Comparison of ENCODE assay signal across 13 mouse cellular contexts in the genomic region with DNA sequence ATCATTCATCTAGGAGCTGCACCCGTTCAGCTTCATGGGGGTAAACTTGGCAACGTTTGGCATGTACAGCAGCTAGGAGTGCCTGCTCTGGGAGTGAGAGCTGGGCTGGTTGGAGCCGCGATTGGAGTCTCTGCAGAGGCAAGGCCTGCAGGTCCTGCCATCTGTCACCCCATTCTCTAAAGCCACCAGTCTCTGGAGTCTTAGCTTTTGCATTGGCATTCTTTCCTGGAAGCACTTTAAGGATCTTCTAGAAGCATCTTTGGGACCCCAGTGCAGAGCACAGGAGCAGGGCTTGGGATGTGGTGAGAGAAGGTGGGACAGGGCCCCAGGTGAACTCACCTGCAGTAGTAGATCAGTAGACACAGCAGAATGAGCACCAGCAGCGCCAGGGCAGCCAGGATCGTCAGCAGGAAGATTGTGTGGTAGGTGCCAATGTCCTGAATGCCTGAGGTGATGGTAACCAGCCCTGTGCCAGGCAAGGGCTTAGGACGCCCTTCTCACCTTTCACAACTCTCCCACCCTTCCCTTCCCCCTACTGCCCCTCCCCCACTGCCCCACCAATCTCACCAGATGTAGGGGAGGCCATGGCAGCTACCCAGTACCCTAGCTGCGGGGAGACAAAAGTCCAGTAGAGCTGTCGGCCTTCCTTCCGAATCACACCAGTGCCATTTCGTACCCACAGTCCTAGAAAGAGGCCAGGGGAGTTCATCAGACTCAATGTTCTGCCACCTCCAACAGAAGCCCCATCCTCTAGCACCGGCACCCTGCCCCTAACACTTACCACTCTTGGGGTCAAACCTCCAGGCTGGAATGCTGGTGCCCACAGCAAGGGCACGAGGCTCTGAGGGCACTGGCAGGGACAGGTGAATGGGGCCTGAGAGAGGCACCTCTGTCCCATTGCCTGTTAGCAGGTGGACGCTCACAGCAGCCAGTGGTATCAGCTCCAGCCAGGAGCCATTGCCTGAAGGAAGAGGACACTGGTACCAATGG. TPM values are rescaled to one million over a fixed set of nuclear protein-coding genes. Genes with fewer than 3 reads are reported as not detected.
DNase-seq lines count a peak whose midpoint lies in the region; ATAC-seq lines count a peak whose summit lies in the region.
"Had no signal": no experiment of that assay in that cellular context is flagged by ENCODE, and none has a peak within 500 bp of the region (broad histone marks: within the 10 kb centered on the region; RNA-seq: fewer than 3 reads in every experiment).

No protein-coding gene starts in this region.

- no peak for ATAC-seq in heart, embryonic 12.5 days (ENCODE audit: insufficient number of reproducible peaks, low FRiP score)
- no peak for ATAC-seq in midbrain, embryonic 13.5 days
- no peak for ATAC-seq in midbrain, embryonic 14.5 days (ENCODE audit: low FRiP score, low TSS enrichment)
- ATAC-seq in limb, embryonic 13.5 days (ENCODE audit: low FRiP score, low read depth): no peak
- no peak for ATAC-seq in monocyte, adult 5-6 weeks (replicated peaks; ENCODE audit: insufficient number of reproducible peaks, low FRiP score, low TSS enrichment, poor library complexity, severe bottlenecking)
- ATAC-seq: Patski had no signal

- intact Hi-C loops in heart, postnatal 14 days (cut with DNase I): no loop called here

- H3K27me3 ChIP-seq in heart, embryonic 12.5 days (replicated peaks): peaks cover 8% of the 10 kb centered on the region; the same call in 1 of the 2 replicates
- peaks cover 16% of the 10 kb centered on the region for H3K27me3 ChIP-seq in midbrain, embryonic 13.5 days
- no peaks in the 10 kb centered on the region for H3K27me3 ChIP-seq in midbrain, embryonic 14.5 days (ENCODE audit: control insufficient read depth, insufficient read depth, low read length)
- peaks cover 20% of the 10 kb centered on the region for H3K27me3 ChIP-seq in limb, embryonic 13.5 days
- H3K27me3 ChIP-seq: Patski had no signal

- peaks cover 24% of the 10 kb centered on the region for H3K4me1 ChIP-seq in heart, embryonic 12.5 days (replicated peaks)
- H3K4me1 ChIP-seq in midbrain, embryonic 13.5 days (replicated peaks): peaks cover 43% of the 10 kb centered on the region
- peaks cover 21% of the 10 kb centered on the region for H3K4me1 ChIP-seq in midbrain, embryonic 14.5 days (ENCODE audit: control insufficient read depth, insufficient read depth, low read length)
- peaks cover 27% of the 10 kb centered on the region for H3K4me1 ChIP-seq in limb, embryonic 13.5 days

- DNase-seq in heart, postnatal 14 days: no peak
- no peak for DNase-seq in midbrain, embryonic 14.5 days
- DNase-seq in cerebellum, postnatal 25 days: peak; percentile 77 to 81
- DNase-seq in adrenal gland, postnatal 10 days: no peak
- DNase-seq: adrenal gland, adult 8-10 months; kidney, adult 11 months; liver; thymus, postnatal 14 days had no signal

- peak overlapping the region; percentile 93 for H3K4me2 ChIP-seq in heart, embryonic 12.5 days
- H3K4me2 ChIP-seq in midbrain, embryonic 13.5 days (replicated peaks): no peak overlapping the region
- H3K4me2 ChIP-seq in midbrain, embryonic 14.5 days (ENCODE audit: low read length): no peak overlapping the region
- H3K4me2 ChIP-seq in limb, embryonic 13.5 days (replicated peaks): no peak overlapping the region

- no peak overlapping the region for H3K9ac ChIP-seq in heart, embryonic 12.5 days
- 0 out of 2 replicates have a peak overlapping the region, but pooled peaks have one; percentile 56 for H3K9ac ChIP-seq in midbrain, embryonic 13.5 days (replicated peaks)
- H3K9ac ChIP-seq in midbrain, embryonic 14.5 days (replicated peaks; ENCODE audit: low read length): no peak overlapping the region
- H3K9ac ChIP-seq in limb, embryonic 13.5 days: no peak overlapping the region

- peaks cover 71% of the 10 kb centered on the region for H3K36me3 ChIP-seq in heart, embryonic 12.5 days
- H3K36me3 ChIP-seq in midbrain, embryonic 13.5 days: peaks cover 94% of the 10 kb centered on the region
- peaks cover 93% of the 10 kb centered on the region for H3K36me3 ChIP-seq in midbrain, embryonic 14.5 days (ENCODE audit: control insufficient read depth, insufficient read depth, low read length)
- peaks cover 88% of the 10 kb centered on the region for H3K36me3 ChIP-seq in limb, embryonic 13.5 days

- no peak overlapping the region for H3K4me3 ChIP-seq in heart, embryonic 12.5 days
- 0 out of 2 replicates have a peak overlapping the region, but pooled peaks have one; percentile 33 for H3K4me3 ChIP-seq in midbrain, embryonic 13.5 days (replicated peaks)
- no peak overlapping the region for H3K4me3 ChIP-seq in midbrain, embryonic 14.5 days (replicated peaks; ENCODE audit: low read depth, low read length)
- H3K4me3 ChIP-seq in limb, embryonic 13.5 days: peak overlapping the region; percentile 44; the same call in 1 of the 2 replicates

- WGBS in heart, embryonic 12.5 days: 73% methylated on average over 14 of the region's 14 CpGs
- 77% methylated on average over 14 of the region's 14 CpGs for WGBS in midbrain, embryonic 13.5 days
- WGBS in midbrain, embryonic 14.5 days: 83% methylated on average over 14 of the region's 14 CpGs
- 76% methylated on average over 14 of the region's 14 CpGs for WGBS in limb, embryonic 13.5 days

- no peaks in the 10 kb centered on the region for H3K9me3 ChIP-seq in heart, embryonic 12.5 days (replicated peaks)
- no peaks in the 10 kb centered on the region for H3K9me3 ChIP-seq in midbrain, embryonic 13.5 days
- no peaks in the 10 kb centered on the region for H3K9me3 ChIP-seq in midbrain, embryonic 14.5 days (ENCODE audit: control insufficient read depth, low read length)
- no peaks in the 10 kb centered on the region for H3K9me3 ChIP-seq in limb, embryonic 13.5 days

- no peak overlapping the region for H3K27ac ChIP-seq in heart, embryonic 12.5 days (ENCODE audit: poor library complexity, severe bottlenecking)
- H3K27ac ChIP-seq in midbrain, embryonic 13.5 days: 0 out of 2 replicates have a peak overlapping the region, but pooled peaks have one; percentile 35
- H3K27ac ChIP-seq in midbrain, embryonic 14.5 days (replicated peaks; ENCODE audit: low read depth, low read length): no peak overlapping the region
- H3K27ac ChIP-seq in limb, embryonic 13.5 days: no peak overlapping the region

RNA-seq across cellular contexts. Expression of a gene that starts 8.1 kb away (rescaled TPM):
- polyA plus RNA-seq in heart, embryonic 12.5 days (2016; fragmentation: Nextera tagmentation; extraction: Ambion mirVana): 4.5 and 5.6 TPM in 2 replicates
- total RNA-seq in heart, postnatal 14 days (2021): 10 to 100 TPM; 10.5 to 11.4 TPM
- polyA plus RNA-seq in midbrain, embryonic 13.5 days (2015; fragmentation: Nextera tagmentation; extraction: Ambion mirVana): 10.9 and 18.4 TPM in 2 replicates
- 28.6 and 50.4 TPM in 2 replicates for polyA plus RNA-seq in midbrain, embryonic 14.5 days (2014; fragmentation: Nextera tagmentation; extraction: Ambion mirVana)
- polyA plus RNA-seq in limb, embryonic 13.5 days (2015; fragmentation: Nextera tagmentation; extraction: Ambion mirVana): 4.4 and 4.8 TPM in 2 replicates
- total RNA-seq in monocyte, adult 5-6 weeks (2017): not detected in 3 replicates
- total RNA-seq in adrenal gland, postnatal 10 days (2021): 10 to 100 TPM; 12.3 to 15.3 TPM

RNA-seq across cellular contexts. Expression of a gene that starts 9.3 kb away (rescaled TPM):
- polyA plus RNA-seq in heart, embryonic 12.5 days (2016; fragmentation: Nextera tagmentation; extraction: Ambion mirVana): 189 and 191 TPM in 2 replicates
- 100 to 1,000 TPM; 130 to 136 TPM for total RNA-seq in heart, postnatal 14 days (2021)
- polyA plus RNA-seq in midbrain, embryonic 13.5 days (2015; fragmentation: Nextera tagmentation; extraction: Ambion mirVana): 57.4 and 61.8 TPM in 2 replicates
- polyA plus RNA-seq in midbrain, embryonic 14.5 days (2014; fragmentation: Nextera tagmentation; extraction: Ambion mirVana): 33.1 and 45.5 TPM in 2 replicates
- polyA plus RNA-seq in limb, embryonic 13.5 days (2015; fragmentation: Nextera tagmentation; extraction: Ambion mirVana): 141 and 149 TPM in 2 replicates
- 62.3 to 97.9 TPM (median 97.8 TPM) in 3 replicates for total RNA-seq in monocyte, adult 5-6 weeks (2017)
- 100 to 1,000 TPM; 161 to 189 TPM for total RNA-seq in adrenal gland, postnatal 10 days (2021)

RNA-seq across cellular contexts. Expression of a gene that starts 30.5 kb away (rescaled TPM):
- 16.5 and 22.5 TPM in 2 replicates for polyA plus RNA-seq in heart, embryonic 12.5 days (2016; fragmentation: Nextera tagmentation; extraction: Ambion mirVana)
- 1 to 10 TPM; 3.1 to 3.3 TPM for total RNA-seq in heart, postnatal 14 days (2021)
- 4.9 and 6.0 TPM in 2 replicates for polyA plus RNA-seq in midbrain, embryonic 13.5 days (2015; fragmentation: Nextera tagmentation; extraction: Ambion mirVana)
- polyA plus RNA-seq in midbrain, embryonic 14.5 days (2014; fragmentation: Nextera tagmentation; extraction: Ambion mirVana): 5.4 and 7.7 TPM in 2 replicates
- 4.4 and 6.1 TPM in 2 replicates for polyA plus RNA-seq in limb, embryonic 13.5 days (2015; fragmentation: Nextera tagmentation; extraction: Ambion mirVana)
- total RNA-seq in monocyte, adult 5-6 weeks (2017): 50.3 to 142 TPM (median 82.3 TPM) in 3 replicates
- total RNA-seq in adrenal gland, postnatal 10 days (2021): 1 to 10 TPM; 4.3 to 5.7 TPM

RNA-seq across cellular contexts. Expression of a gene that starts 31.6 kb away (rescaled TPM):
- 253 and 260 TPM in 2 replicates for polyA plus RNA-seq in heart, embryonic 12.5 days (2016; fragmentation: Nextera tagmentation; extraction: Ambion mirVana)
- total RNA-seq in heart, postnatal 14 days (2021): 100 to 1,000 TPM; 163 to 176 TPM
- polyA plus RNA-seq in midbrain, embryonic 13.5 days (2015; fragmentation: Nextera tagmentation; extraction: Ambion mirVana): 141 and 154 TPM in 2 replicates
- 132 and 144 TPM in 2 replicates for polyA plus RNA-seq in midbrain, embryonic 14.5 days (2014; fragmentation: Nextera tagmentation; extraction: Ambion mirVana)
- polyA plus RNA-seq in limb, embryonic 13.5 days (2015; fragmentation: Nextera tagmentation; extraction: Ambion mirVana): 173 and 180 TPM in 2 replicates
- 20.2 to 30.1 TPM (median 25.0 TPM) in 3 replicates for total RNA-seq in monocyte, adult 5-6 weeks (2017)
- 100 to 1,000 TPM; 327 to 377 TPM for total RNA-seq in adrenal gland, postnatal 10 days (2021)

RNA-seq across cellular contexts. Expression of a gene that starts 46.2 kb away (rescaled TPM):
- 1.7 and 1.8 TPM in 2 replicates for polyA plus RNA-seq in heart, embryonic 12.5 days (2016; fragmentation: Nextera tagmentation; extraction: Ambion mirVana)
- total RNA-seq in heart, postnatal 14 days (2021): under 1 TPM in 1 of 2 experiments, not detected in 1; 0.29 TPM
- polyA plus RNA-seq in midbrain, embryonic 13.5 days (2015; fragmentation: Nextera tagmentation; extraction: Ambion mirVana): 131 and 153 TPM in 2 replicates
- 113 and 165 TPM in 2 replicates for polyA plus RNA-seq in midbrain, embryonic 14.5 days (2014; fragmentation: Nextera tagmentation; extraction: Ambion mirVana)
- 1.3 and 1.4 TPM in 2 replicates for polyA plus RNA-seq in limb, embryonic 13.5 days (2015; fragmentation: Nextera tagmentation; extraction: Ambion mirVana)
- 4.8 TPM in 1 of 3 replicates, not detected in the others for total RNA-seq in monocyte, adult 5-6 weeks (2017)
- total RNA-seq in adrenal gland, postnatal 10 days (2021): 10 to 100 TPM; 21.2 to 34.3 TPM

Comparison
In these comparisons a context has a peak if more than half of its experiments do, and no peak if none do; other contexts are left out.
1. H3K4me3 ChIP-seq: peak in midbrain, embryonic 13.5 days (single experiment) and limb, embryonic 13.5 days (single experiment); none in heart, embryonic 12.5 days (single experiment) and midbrain, embryonic 14.5 days (single experiment).
2. DNase-seq: peak in cerebellum, postnatal 25 days (2 of 2); none in heart, postnatal 14 days (0 of 2), midbrain, embryonic 14.5 days (single experiment) and adrenal gland, postnatal 10 days (single experiment).